Mouse (Mus musculus): ENCODE results near the gene Ano6.

DNA sequence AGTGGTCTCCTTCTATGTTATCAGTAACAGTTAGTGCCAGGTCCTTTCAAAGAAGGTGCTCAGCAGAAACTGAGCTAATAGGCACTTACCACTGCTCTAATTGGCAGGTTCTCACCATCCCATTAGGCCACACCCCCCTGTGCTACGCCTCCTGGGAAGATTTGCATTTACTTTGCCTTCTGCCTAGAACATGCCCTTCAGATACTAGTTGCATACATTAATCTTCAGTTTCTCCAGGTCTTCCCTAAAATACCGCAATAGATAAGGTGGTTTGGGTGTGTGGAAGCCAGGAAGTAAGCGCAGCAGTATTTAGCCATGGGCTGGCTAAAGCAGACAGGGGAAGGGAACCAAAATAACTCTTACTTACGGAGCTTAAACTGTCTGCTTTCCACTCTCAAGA is 4.0 kb upstream of the Ano6 start:
- no peak for TF ChIP-seq CTCF (IDR thresholded peaks at IDR 0.05; ENCODE audit: low read depth)
- no peak for TF ChIP-seq EP300 (IDR thresholded peaks at IDR 0.05; ENCODE audit: low read depth)

All from liver, embryonic 14.5 days (tissue).